Mouse (Mus musculus) megakaryocyte, embryonic 14.5 days (primary cell): Measurements from ENCODE around the gene 1700092M07Rik. TPM values are rescaled to one million over a fixed set of nuclear protein-coding genes. Genes with fewer than 3 reads are reported as not detected.
"Not testable (repeated sequence)": the region's sequence is repeated elsewhere in the genome, so short reads cannot be mapped to it uniquely, and the experiment has no call there.

ENCODE experiments used
- H3K27me3 ChIP-seq: replicated peaks from 2 replicates; pipeline ENCODE3; 2012; ENCODE audit warnings: inconsistent platforms
- H3K36me3 ChIP-seq: replicated peaks from 2 replicates; pipeline ENCODE3; 2012; ENCODE audit warnings: low read length, inconsistent platforms, mixed read lengths
- H3K4me1 ChIP-seq: 2 replicates; pipeline ENCODE4 v1.6.1; 2012; ENCODE audit warnings: inconsistent platforms
- H3K4me3 ChIP-seq: replicated peaks from 2 replicates; pipeline ENCODE3; 2012; ENCODE audit warnings: moderate library complexity, mild to moderate bottlenecking, inconsistent platforms
- H3K9me3 ChIP-seq: 2 replicates; pipeline ENCODE4 v1.6.1; 2012; ENCODE audit warnings: inconsistent platforms
- FLI1 ChIP-seq: IDR thresholded peaks from 2 replicates; pipeline ENCODE4 v1.6.1; 2012; ENCODE audit warnings: low read length, inconsistent platforms, mixed read lengths
- GATA1 ChIP-seq: IDR thresholded peaks from 3 replicates; pipeline ENCODE4 v1.6.1; 2012; ENCODE audit warnings: mixed read lengths, low read length, inconsistent platforms, borderline replicate concordance
- polyA plus RNA-seq: library from polyadenylated mRNA; stranded (reverse); fragments of >175 nt; gene quantifications from 2 replicates; pipeline ENCODE4 v1.2.3, GENCODE M21; 2012; ENCODE audit warnings: low replicate concordance; ENCODE audit not compliant: insufficient read depth

1700092M07Rik gene
- polyA plus RNA-seq, 1 experiment, result 0.86 TPM

GRCm38 (mm10) chr19:8724392-8724791 lies 16.1 kb upstream of the 1700092M07Rik start:
- TF ChIP-seq GATA1 (no peak), FLI1 (no peak)

GRCm38 (mm10) chr19:8725081-8725613 lies 15.4 kb upstream of the 1700092M07Rik start:
- Histone ChIP-seq H3K27me3 (no peaks in the 10 kb centered on the region), H3K9me3 (no peaks in the 10 kb centered on the region), H3K36me3 (peaks cover 36% of the 10 kb centered on the region), H3K4me1 (peaks cover 40% of the 10 kb centered on the region), H3K4me3 (peak overlapping the region; percentile 99)
- TF ChIP-seq FLI1 (no peak), GATA1 (no peak)

More at GRCm38 (mm10) chr19:8724392-8724791, 16.1 kb upstream of the 1700092M07Rik start:
- H3K4me1 ChIP-seq, result peaks cover 45% of the 10 kb centered on the region
- H3K9me3 ChIP-seq, result no peaks in the 10 kb centered on the region
- peak overlapping the region; percentile 99 for H3K4me3 ChIP-seq
- H3K36me3 ChIP-seq, result peaks cover 37% of the 10 kb centered on the region
- no peaks in the 10 kb centered on the region for H3K27me3 ChIP-seq

- Histone ChIP-seq H3K27me3 (no peaks in the 10 kb centered on the region), H3K4me3 (no peak overlapping the region), H3K36me3 (peaks cover 32% of the 10 kb centered on the region), H3K4me1 (peaks cover 24% of the 10 kb centered on the region), H3K9me3 (no peaks in the 10 kb centered on the region)
- TF ChIP-seq FLI1, result no peak
- no peak for TF ChIP-seq GATA1
These were observed 13.7 kb upstream of the 1700092M07Rik start for GRCm38 (mm10) chr19:8726609-8727390.

GRCm38 (mm10) chr19:8727495-8728114 lies 12.9 kb upstream of the 1700092M07Rik start:
- H3K4me1 ChIP-seq, result peaks cover 18% of the 10 kb centered on the region
- H3K9me3 ChIP-seq, result 0 out of 2 replicates have a peak, but pooled peaks cover 2% of the 10 kb centered on the region
- H3K36me3 ChIP-seq, result peaks cover 32% of the 10 kb centered on the region
- no peaks in the 10 kb centered on the region for H3K27me3 ChIP-seq
- TF ChIP-seq GATA1 (no peak), FLI1 (no peak)
- H3K4me3 ChIP-seq, result no peak overlapping the region

GRCm38 (mm10) chr19:8728335-8729099 lies 12.0 kb upstream of the 1700092M07Rik start:
- H3K9me3 ChIP-seq, H3K4me3 ChIP-seq, H3K27me3 ChIP-seq: not testable (repeated sequence)
- peaks cover 32% of the 10 kb centered on the region for H3K36me3 ChIP-seq
- peaks cover 18% of the 10 kb centered on the region for H3K4me1 ChIP-seq

GRCm38 (mm10) chr19:8734334-8734733 lies 6.2 kb upstream of the 1700092M07Rik start:
- TF ChIP-seq GATA1, result no peak
- no peak for TF ChIP-seq FLI1
- Histone ChIP-seq H3K4me1 (peaks cover 29% of the 10 kb centered on the region), H3K27me3 (no peaks in the 10 kb centered on the region), H3K4me3 (peak overlapping the region; percentile 65), H3K9me3 (0 out of 2 replicates have a peak, but pooled peaks cover 4% of the 10 kb centered on the region), H3K36me3 (peaks cover 25% of the 10 kb centered on the region)

GRCm38 (mm10) chr19:8735389-8736159 lies 4.9 kb upstream of the 1700092M07Rik start, which contains the start of gene Wdr74:
Gene Wdr74, plus strand, starts transcription at chr19:8735827.
- TF ChIP-seq GATA1 (no peak), FLI1 (no peak; the same call in 1 of the 2 replicates)
- H3K9me3 ChIP-seq, result 0 out of 2 replicates have a peak, but pooled peaks cover 4% of the 10 kb centered on the region
- peaks cover 36% of the 10 kb centered on the region for H3K4me1 ChIP-seq
- peaks cover 37% of the 10 kb centered on the region for H3K36me3 ChIP-seq
- no peaks in the 10 kb centered on the region for H3K27me3 ChIP-seq
- H3K4me3 ChIP-seq, result peak within 1 kb of the TSS; percentile 98

- H3K4me3 ChIP-seq, result peak overlapping the region; percentile 98
- 0 out of 2 replicates have a peak, but pooled peaks cover 4% of the 10 kb centered on the region for H3K9me3 ChIP-seq
- TF ChIP-seq GATA1 (no peak), FLI1 (no peak)
- peaks cover 40% of the 10 kb centered on the region for H3K36me3 ChIP-seq
- H3K27me3 ChIP-seq, result no peaks in the 10 kb centered on the region
- H3K4me1 ChIP-seq, result peaks cover 41% of the 10 kb centered on the region
These were observed 4.4 kb upstream of the 1700092M07Rik start for GRCm38 (mm10) chr19:8736160-8736467.

GRCm38 (mm10) chr19:8738911-8739310 lies 1.6 kb upstream of the 1700092M07Rik start:
- TF ChIP-seq GATA1 (no peak), FLI1 (no peak)
- H3K4me3 ChIP-seq, result no peak overlapping the region
- peaks cover 54% of the 10 kb centered on the region for H3K4me1 ChIP-seq
- H3K36me3 ChIP-seq, result peaks cover 54% of the 10 kb centered on the region
- H3K27me3 ChIP-seq, result no peaks in the 10 kb centered on the region
- H3K9me3 ChIP-seq, result no peaks in the 10 kb centered on the region
